Mouse (Mus musculus) kidney, embryonic 14.5 days (tissue): ENCODE measurements around the gene Smoc1. TPM values are rescaled to one million over a fixed set of nuclear protein-coding genes. Genes with fewer than 3 reads are reported as not detected.
A peak's percentile ranks its signal among the peaks of the same experiment; 100 is the strongest.

Experiments
- ATAC-seq: fragments of 200-750 bp; cut with Nextera tagmentation; 2 replicates; pipeline ENCODE4 v1.8.0; 2017; ENCODE audit warnings: moderate number of reproducible peaks, mild to moderate bottlenecking, moderate TSS enrichment, moderate library complexity; ENCODE audit not compliant: low FRiP score, low TSS enrichment
- H3K27ac ChIP-seq: fragments of 300-500 bp; sonication (generic); 2 replicates; pipeline ENCODE4 v1.5.1; 2014; ENCODE audit warnings: low read depth, mild to moderate bottlenecking, low read length, moderate library complexity, mixed read lengths
- H3K27me3 ChIP-seq: fragments of 300-500 bp; sonication (generic); 2 replicates; pipeline ENCODE4 v1.6.1; 2014; ENCODE audit warnings: mild to moderate bottlenecking, low read length; ENCODE audit not compliant: control insufficient read depth, insufficient read depth
- H3K36me3 ChIP-seq: fragments of 300-500 bp; sonication (generic); 2 replicates; pipeline ENCODE4 v1.6.1; 2014; ENCODE audit warnings: low read length, mixed read lengths; ENCODE audit not compliant: control insufficient read depth, insufficient read depth
- H3K4me1 ChIP-seq: fragments of 300-500 bp; sonication (generic); 2 replicates; pipeline ENCODE4 v1.6.1; 2014; ENCODE audit warnings: low read length, mixed read lengths; ENCODE audit not compliant: control insufficient read depth, insufficient read depth
- H3K4me2 ChIP-seq: fragments of 300-500 bp; sonication (generic); replicated peaks from 2 replicates; pipeline ENCODE4 v1.6.1; 2014; ENCODE audit warnings: low read depth, mild to moderate bottlenecking, low read length
- H3K4me3 ChIP-seq: fragments of 300-500 bp; sonication (generic); 2 replicates; pipeline ENCODE4 v1.5.1; 2014; ENCODE audit warnings: mild to moderate bottlenecking, low read length
- H3K9ac ChIP-seq: fragments of 300-500 bp; sonication (generic); 2 replicates; pipeline ENCODE4 v1.6.1; 2014; ENCODE audit warnings: low read depth, mild to moderate bottlenecking, low read length, moderate library complexity
- H3K9me3 ChIP-seq: fragments of 300-500 bp; sonication (generic); 2 replicates; pipeline ENCODE4 v1.6.1; 2016; ENCODE audit warnings: low read length; ENCODE audit not compliant: control insufficient read depth
- WGBS: fragments of 180-500 bp; shearing (Covaris S2); extraction: QIAGEN DNeasy Blood & Tissue Kit; methylation state at CpG from one replicate; pipeline ENCODE4 v1.1.7; 2014; 5-methylcytosine and 5-hydroxymethylcytosine counted together
- polyA plus RNA-seq: library from polyadenylated mRNA; unstranded; fragments of >200 nt; fragmentation: Nextera tagmentation; extraction: Ambion mirVana; gene quantifications from 2 replicates; pipeline ENCODE4 v1.2.1, GENCODE M21; 2014

Smoc1 gene
- polyA plus RNA-seq, 1 experiment from 2014 or later = 1.0 TPM

GRCm38 (mm10) chr12:81126842-81127241 is 100.2 kb downstream of the Smoc1 start:
- Histone ChIP-seq H3K27ac (no peak overlapping the region), H3K9ac (no peak overlapping the region), H3K4me3 (no peak overlapping the region), H3K36me3 (no peaks in the 10 kb centered on the region), H3K4me1 (no peaks in the 10 kb centered on the region), H3K9me3 (no peaks in the 10 kb centered on the region), H3K4me2 (no peak overlapping the region), H3K27me3 (no peaks in the 10 kb centered on the region)
- WGBS = 81% methylated on average over 3 of the region's 3 CpGs
- ATAC-seq = no peak

GRCm38 (mm10) chr12:81128693-81129092 is 102.1 kb downstream of the Smoc1 start:
- H3K4me3 ChIP-seq = no peak overlapping the region
- no peaks in the 10 kb centered on the region for H3K27me3 ChIP-seq
- H3K36me3 ChIP-seq = no peaks in the 10 kb centered on the region
- WGBS = 88% methylated on average over 5 of the region's 5 CpGs
- no peak overlapping the region for H3K9ac ChIP-seq
- no peak overlapping the region for H3K4me2 ChIP-seq
- no peaks in the 10 kb centered on the region for H3K4me1 ChIP-seq
- ATAC-seq = no peak
- no peaks in the 10 kb centered on the region for H3K9me3 ChIP-seq
- no peak overlapping the region for H3K27ac ChIP-seq

- no peaks in the 10 kb centered on the region for H3K36me3 ChIP-seq
- H3K9ac ChIP-seq = no peak overlapping the region
- no peak overlapping the region for H3K4me3 ChIP-seq
- no peaks in the 10 kb centered on the region for H3K4me1 ChIP-seq
- no peaks in the 10 kb centered on the region for H3K9me3 ChIP-seq
- ATAC-seq = no peak
- no peak overlapping the region for H3K27ac ChIP-seq
- 26% methylated on average over 3 of the region's 3 CpGs for WGBS
- no peak overlapping the region for H3K4me2 ChIP-seq
- 0 out of 2 replicates have a peak, but pooled peaks cover 2% of the 10 kb centered on the region for H3K27me3 ChIP-seq
Observed at GRCm38 (mm10) chr12:81130692-81131091, 104.1 kb downstream of the Smoc1 start.

GRCm38 (mm10) chr12:81131114-81131513 is 104.5 kb downstream of the Smoc1 start:
- Histone ChIP-seq H3K9ac (no peak overlapping the region), H3K4me3 (no peak overlapping the region), H3K36me3 (no peaks in the 10 kb centered on the region), H3K27me3 (0 out of 2 replicates have a peak, but pooled peaks cover 2% of the 10 kb centered on the region), H3K4me2 (no peak overlapping the region), H3K4me1 (no peaks in the 10 kb centered on the region), H3K9me3 (no peaks in the 10 kb centered on the region), H3K27ac (no peak overlapping the region)
- WGBS = 62% methylated on average over 4 of the region's 4 CpGs
- no peak for ATAC-seq

DNA sequence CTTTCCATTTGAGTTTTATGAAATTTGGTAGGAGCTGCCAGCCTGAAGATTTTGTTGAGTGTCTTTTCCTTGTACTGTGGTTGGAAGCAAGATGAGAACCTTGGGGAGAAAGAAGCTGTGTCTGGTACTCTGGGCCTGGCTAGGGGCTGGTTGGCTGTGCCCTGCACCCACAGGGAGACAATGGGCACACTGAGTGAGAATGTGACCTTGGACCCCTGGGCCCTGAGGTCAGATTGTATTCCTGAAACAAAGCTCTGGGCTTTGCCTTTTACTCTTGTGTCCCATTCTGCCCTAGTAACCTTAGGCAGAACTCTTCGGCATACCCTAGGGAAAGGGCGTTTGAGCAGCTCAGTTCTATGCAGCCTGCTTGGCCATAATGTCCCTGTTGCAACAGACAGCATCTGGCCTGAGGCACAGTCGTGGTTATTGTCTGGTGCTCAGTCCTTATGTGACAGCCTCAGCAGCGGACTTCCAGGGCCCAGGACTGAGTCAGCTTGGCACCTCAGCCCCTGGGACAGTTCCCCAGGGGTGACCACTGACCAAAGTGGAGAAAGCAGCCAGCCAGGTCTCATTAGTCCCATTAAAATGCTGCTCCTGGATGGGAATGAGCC is 106.6 kb downstream of the Smoc1 start:
- Histone ChIP-seq H3K4me2 (no peak overlapping the region), H3K27ac (no peak overlapping the region), H3K4me1 (no peaks in the 10 kb centered on the region), H3K4me3 (no peak overlapping the region), H3K27me3 (0 out of 2 replicates have a peak, but pooled peaks cover 2% of the 10 kb centered on the region), H3K9me3 (no peaks in the 10 kb centered on the region), H3K36me3 (no peaks in the 10 kb centered on the region), H3K9ac (no peak overlapping the region)
- 57% methylated on average over 4 of the region's 4 CpGs for WGBS
- no peak for ATAC-seq

GRCm38 (mm10) chr12:81138217-81138616 is 111.6 kb downstream of the Smoc1 start:
- Histone ChIP-seq H3K4me2 (no peak overlapping the region), H3K4me3 (no peak overlapping the region), H3K27me3 (peaks cover 13% of the 10 kb centered on the region; the same call in 1 of the 2 replicates), H3K9me3 (no peaks in the 10 kb centered on the region), H3K36me3 (no peaks in the 10 kb centered on the region), H3K9ac (no peak overlapping the region), H3K4me1 (0 out of 2 replicates have a peak, but pooled peaks cover 5% of the 10 kb centered on the region), H3K27ac (no peak overlapping the region)
- ATAC-seq = no peak
- 92% methylated on average over 6 of the region's 6 CpGs for WGBS

GRCm38 (mm10) chr12:81139463-81139862 is 112.9 kb downstream of the Smoc1 start:
- ATAC-seq = no peak
- 89% methylated on average over 6 of the region's 6 CpGs for WGBS
- Histone ChIP-seq H3K4me3 (no peak overlapping the region), H3K36me3 (no peaks in the 10 kb centered on the region), H3K27me3 (peaks cover 10% of the 10 kb centered on the region; the same call in 1 of the 2 replicates), H3K9ac (no peak overlapping the region), H3K4me2 (no peak overlapping the region), H3K9me3 (no peaks in the 10 kb centered on the region), H3K27ac (no peak overlapping the region), H3K4me1 (0 out of 2 replicates have a peak, but pooled peaks cover 5% of the 10 kb centered on the region)

GRCm38 (mm10) chr12:81140594-81141328 is 114.2 kb downstream of the Smoc1 start:
- Histone ChIP-seq H3K27ac (no peak overlapping the region), H3K4me1 (0 out of 2 replicates have a peak, but pooled peaks cover 5% of the 10 kb centered on the region), H3K27me3 (peaks cover 10% of the 10 kb centered on the region; the same call in 1 of the 2 replicates), H3K36me3 (no peaks in the 10 kb centered on the region), H3K9me3 (no peaks in the 10 kb centered on the region), H3K4me3 (no peak overlapping the region), H3K4me2 (no peak overlapping the region), H3K9ac (no peak overlapping the region)
- WGBS = 41% methylated on average over 9 of the region's 9 CpGs
- ATAC-seq = 0 out of 2 replicates have a peak, but pooled peaks have one; percentile 32

GRCm38 (mm10) chr12:81141329-81141711 is 114.7 kb downstream of the Smoc1 start:
- no peak overlapping the region for H3K4me3 ChIP-seq
- ATAC-seq = 0 out of 2 replicates have a peak, but pooled peaks have one; percentile 32
- H3K9me3 ChIP-seq = no peaks in the 10 kb centered on the region
- WGBS = 28% methylated on average over 7 of the region's 7 CpGs
- H3K36me3 ChIP-seq = no peaks in the 10 kb centered on the region
- 0 out of 2 replicates have a peak, but pooled peaks cover 5% of the 10 kb centered on the region for H3K4me1 ChIP-seq
- no peak overlapping the region for H3K27ac ChIP-seq
- no peak overlapping the region for H3K9ac ChIP-seq
- H3K4me2 ChIP-seq = no peak overlapping the region
- H3K27me3 ChIP-seq = peaks cover 10% of the 10 kb centered on the region; the same call in 1 of the 2 replicates
